Mouse (Mus musculus): Measurements from ENCODE around the gene Depdc5. TPM values are rescaled to one million over a fixed set of nuclear protein-coding genes. Genes with fewer than 3 reads are reported as not detected.
A peak's percentile ranks its signal among the peaks of the same experiment; 100 is the strongest.
"Not testable (repeated sequence)": the region's sequence is repeated elsewhere in the genome, so short reads cannot be mapped to it uniquely, and the experiment has no call there.

Gene Depdc5
- polyA plus RNA-seq, 1 experiment from 2014 or later = 24.1 TPM

DNA sequence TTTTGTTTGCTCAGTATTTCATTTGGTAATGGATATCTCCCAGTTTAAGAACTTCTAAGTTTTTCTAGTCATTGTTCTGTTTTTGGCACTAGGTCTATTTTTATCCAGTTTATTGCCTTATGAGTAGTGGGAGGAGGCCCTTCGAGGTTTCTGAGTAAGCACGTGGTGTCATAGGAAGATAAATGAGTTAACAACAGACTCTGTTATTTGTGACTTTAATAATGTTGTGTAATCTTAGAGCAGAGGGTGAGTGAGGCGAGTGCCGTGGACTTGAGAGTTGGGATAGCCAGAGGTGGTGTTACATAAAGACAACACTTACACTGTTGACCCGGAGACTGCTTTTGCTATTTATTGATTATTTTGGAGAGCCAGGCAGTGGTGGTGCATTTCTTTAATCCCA, 161.0 kb downstream of the Depdc5 start:
- TF ChIP-seq CTCF (IDR thresholded peaks at IDR 0.05) = no peak
- DNase-seq (ENCODE audit: low read depth, low spot score) (no peak), ATAC-seq (no peak)
- CTCF ChIA-PET = interaction anchor here (1.1 to 1.6 kb wide), 3 partner anchors 9 to 111 kb away, joined by 3 to 7 read pairs (median 5); no protein-coding TSS in a partner anchor
- H3K27me3 ChIP-seq = no peaks in the 10 kb centered on the region
- in situ Hi-C loops (cut with MboI; ENCODE audit: low pct_unique_long_range_greater_than_20kb) = no loop called here
- POLR2A ChIA-PET = no interaction called here

- no peaks in the 10 kb centered on the region for H3K27me3 ChIP-seq
- ChIA-PET CTCF (no interaction called here), POLR2A (no interaction called here)
- DNase-seq (ENCODE audit: low read depth, low spot score) (no peak), ATAC-seq (no peak)
- no peak for TF ChIP-seq CTCF (IDR thresholded peaks at IDR 0.05)
- in situ Hi-C loops (cut with MboI; ENCODE audit: low pct_unique_long_range_greater_than_20kb) = loop anchor here (5.0 to 25.0 kb wide), 2 partner anchors 111 to 316 kb away; no protein-coding TSS in a partner anchor
Measured at GRCm38 (mm10) chr5:33028656-33029055, 165.2 kb downstream of the Depdc5 start.

- H3K27me3 ChIP-seq = no peaks in the 10 kb centered on the region
- ATAC-seq = no peak
- no peak for DNase-seq (ENCODE audit: low read depth, low spot score)
- POLR2A ChIA-PET = interaction anchor here (0.6 to 0.9 kb wide), 2 partner anchors 198 to 1716 kb away, joined by 3 read pairs; no protein-coding TSS in a partner anchor
- no peak for TF ChIP-seq CTCF (IDR thresholded peaks at IDR 0.05)
- in situ Hi-C loops (cut with MboI; ENCODE audit: low pct_unique_long_range_greater_than_20kb) = loop anchor here (10.0 to 25.0 kb wide), 2 partner anchors 318 to 436 kb away; no protein-coding TSS in a partner anchor
- CTCF ChIA-PET = interaction anchor here (1.0 kb wide), 1 partner anchor 113 kb away, joined by 4 read pairs; no protein-coding TSS in a partner anchor
Measured at GRCm38 (mm10) chr5:33030425-33031175, 167.1 kb downstream of the Depdc5 start.

DNA sequence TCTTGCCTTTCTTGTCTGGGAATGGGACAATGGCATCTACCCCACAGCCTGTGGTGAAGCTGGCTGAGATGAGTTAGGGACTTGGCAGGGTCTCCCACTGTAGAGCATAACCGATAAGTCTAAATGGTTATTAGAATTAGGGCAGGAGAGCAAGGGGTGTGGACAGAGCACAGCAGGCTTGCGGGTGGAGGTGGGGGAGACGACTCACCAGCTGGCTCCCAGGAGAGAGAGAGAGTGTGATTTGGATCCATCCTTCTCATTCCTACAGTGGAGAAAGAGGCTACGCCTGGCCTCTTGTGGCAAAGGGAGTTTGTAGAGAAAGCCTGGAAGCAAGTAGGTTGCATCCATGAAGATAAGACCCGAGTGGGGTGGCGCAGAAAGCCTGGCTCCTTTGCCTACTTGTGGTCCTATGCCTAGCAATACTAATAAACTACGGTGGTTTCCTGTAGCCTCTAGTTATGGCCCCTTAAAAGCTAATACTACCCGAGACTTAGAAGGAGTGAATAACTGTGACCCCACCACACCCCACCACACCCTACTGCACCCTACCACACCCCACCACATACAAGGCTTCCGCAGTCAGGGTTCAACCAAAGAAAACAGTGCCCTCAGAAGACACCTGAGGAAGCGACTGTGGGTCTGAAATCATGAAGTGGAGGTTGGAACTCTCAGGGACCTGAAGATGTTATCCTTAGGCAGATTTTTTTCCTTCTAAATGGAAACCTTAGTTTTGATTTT, 168.7 kb downstream of the Depdc5 start:
- ChIA-PET CTCF (interaction anchor here (1.4 kb wide), 1 partner anchor 122 kb away, joined by 3 read pairs; no protein-coding TSS in a partner anchor), POLR2A (no interaction called here)
- ATAC-seq (no peak), DNase-seq (ENCODE audit: low read depth, low spot score) (no peak)
- TF ChIP-seq CTCF (IDR thresholded peaks at IDR 0.05) = no peak
- H3K27me3 ChIP-seq = no peaks in the 10 kb centered on the region
- in situ Hi-C loops (cut with MboI; ENCODE audit: low pct_unique_long_range_greater_than_20kb) = loop anchor here (10.0 to 25.0 kb wide), 2 partner anchors 320 to 437 kb away; no protein-coding TSS in a partner anchor

DNA sequence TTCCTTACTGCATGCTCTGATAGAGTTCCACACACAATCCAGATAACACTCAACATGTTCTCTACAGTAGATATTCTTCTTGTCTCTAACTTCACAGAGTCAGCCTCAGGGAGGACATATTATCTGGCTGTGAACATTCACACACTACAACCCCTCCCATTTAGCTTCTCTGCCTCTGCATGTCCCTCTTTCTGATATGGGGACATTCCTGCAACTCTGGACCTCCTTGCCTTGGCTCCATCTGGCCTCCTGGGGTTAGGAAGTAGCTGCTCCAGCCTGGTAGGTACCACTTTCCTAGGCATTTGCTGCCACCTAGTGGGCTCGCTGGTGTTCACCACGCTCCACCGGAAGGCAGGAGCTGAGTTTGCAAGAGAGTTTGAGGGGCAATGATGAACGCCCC, 169.6 kb downstream of the Depdc5 start:
- ATAC-seq = peak; percentile 66
- no peak for DNase-seq (ENCODE audit: low read depth, low spot score)
- in situ Hi-C loops (cut with MboI; ENCODE audit: low pct_unique_long_range_greater_than_20kb) = loop anchor here (10.0 to 25.0 kb wide), 2 partner anchors 321 to 438 kb away; no protein-coding TSS in a partner anchor
- H3K27me3 ChIP-seq = no peaks in the 10 kb centered on the region
- POLR2A ChIA-PET = no interaction called here
- CTCF ChIA-PET = interaction anchor here (0.9 to 3.9 kb wide), 16 partner anchors 9 to 423 kb away, joined by 3 to 46 read pairs (median 4); partner anchors contain the start of gene Yes1
- peak; percentile 97 for TF ChIP-seq CTCF (IDR thresholded peaks at IDR 0.05)

GRCm38 (mm10) chr5:33033633-33034032, 170.1 kb downstream of the Depdc5 start:
- POLR2A ChIA-PET; DNase-seq (ENCODE audit: low read depth, low spot score); ATAC-seq; H3K27me3 ChIP-seq: not testable (repeated sequence)
- in situ Hi-C loops (cut with MboI; ENCODE audit: low pct_unique_long_range_greater_than_20kb) = loop anchor here (10.0 to 25.0 kb wide), 2 partner anchors 321 to 439 kb away; no protein-coding TSS in a partner anchor
- CTCF ChIA-PET = interaction anchor here (0.9 to 3.9 kb wide), 17 partner anchors 9 to 423 kb away, joined by 3 to 46 read pairs (median 4); partner anchors contain the start of gene Yes1

GRCm38 (mm10) chr5:33034100-33034499, 170.6 kb downstream of the Depdc5 start:
- POLR2A ChIA-PET = interaction anchor here (0.8 kb wide), 1 partner anchor 109 kb away, joined by 3 read pairs; no protein-coding TSS in a partner anchor
- DNase-seq (ENCODE audit: low read depth, low spot score) (no peak), ATAC-seq (peak; percentile 81)
- no peaks in the 10 kb centered on the region for H3K27me3 ChIP-seq
- in situ Hi-C loops (cut with MboI; ENCODE audit: low pct_unique_long_range_greater_than_20kb) = loop anchor here (10.0 to 25.0 kb wide), 2 partner anchors 322 to 439 kb away; no protein-coding TSS in a partner anchor
- CTCF ChIA-PET = interaction anchor here (0.9 to 3.9 kb wide), 15 partner anchors 9 to 287 kb away, joined by 3 to 46 read pairs (median 4); no protein-coding TSS in a partner anchor
- peak; percentile 70 for TF ChIP-seq CTCF (IDR thresholded peaks at IDR 0.05)

DNA sequence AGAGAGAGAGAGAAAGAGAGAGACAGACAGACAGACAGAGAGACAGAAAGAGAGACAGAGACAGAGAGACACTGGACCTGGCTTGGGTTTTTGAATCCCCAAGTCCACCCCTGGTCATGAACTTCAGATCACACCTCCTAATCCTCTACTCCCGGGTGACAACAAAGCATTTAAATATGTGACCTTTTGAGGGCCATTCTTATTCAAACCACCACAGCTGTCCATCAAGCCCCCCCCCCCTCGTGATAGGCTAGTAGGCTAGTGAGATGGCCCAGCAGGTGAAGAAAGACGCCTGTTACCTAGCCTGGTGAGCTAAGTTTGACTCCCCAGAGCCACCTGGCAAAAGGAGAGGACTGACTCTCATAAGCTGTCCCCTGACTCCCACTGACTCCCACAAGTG, 171.4 kb downstream of the Depdc5 start:
- no peaks in the 10 kb centered on the region for H3K27me3 ChIP-seq
- ChIA-PET CTCF (interaction anchor here (1.0 to 3.9 kb wide), 8 partner anchors 9 to 243 kb away, joined by 3 to 46 read pairs (median 10); no protein-coding TSS in a partner anchor), POLR2A (interaction anchor here (0.7 kb wide), 1 partner anchor 439 kb away, joined by 3 read pairs; no protein-coding TSS in a partner anchor)
- no peak for TF ChIP-seq CTCF (IDR thresholded peaks at IDR 0.05)
- DNase-seq (ENCODE audit: low read depth, low spot score) = no peak
- in situ Hi-C loops (cut with MboI; ENCODE audit: low pct_unique_long_range_greater_than_20kb) = loop anchor here (10.0 to 25.0 kb wide), 2 partner anchors 323 to 440 kb away; no protein-coding TSS in a partner anchor
- no peak for ATAC-seq

- POLR2A ChIA-PET = no interaction called here
Measured at GRCm38 (mm10) chr5:33038656-33039509, 175.4 kb downstream of the Depdc5 start.

More at GRCm38 (mm10) chr5:33038656-33039509, 175.4 kb downstream of the Depdc5 start:
- TF ChIP-seq CTCF (IDR thresholded peaks at IDR 0.05) = no peak
- CTCF ChIA-PET = interaction anchor here (0.9 to 1.3 kb wide), 3 partner anchors 17 to 105 kb away, joined by 3 to 8 read pairs (median 3); no protein-coding TSS in a partner anchor
- DNase-seq (ENCODE audit: low read depth, low spot score) (no peak), ATAC-seq (no peak)
- in situ Hi-C loops (cut with MboI; ENCODE audit: low pct_unique_long_range_greater_than_20kb) = loop anchor here (10.0 to 25.0 kb wide), 2 partner anchors 327 to 444 kb away; no protein-coding TSS in a partner anchor
- H3K27me3 ChIP-seq = no peaks in the 10 kb centered on the region
